Mouse (Mus musculus): ENCODE measurements at regions not wholly inside any gene's neighbourhood (a gene's known extent, or its start where the extent isn't known, plus 50 kb on each side); places are given as distances from the start of the nearest gene placed in this dataset.

DNA sequence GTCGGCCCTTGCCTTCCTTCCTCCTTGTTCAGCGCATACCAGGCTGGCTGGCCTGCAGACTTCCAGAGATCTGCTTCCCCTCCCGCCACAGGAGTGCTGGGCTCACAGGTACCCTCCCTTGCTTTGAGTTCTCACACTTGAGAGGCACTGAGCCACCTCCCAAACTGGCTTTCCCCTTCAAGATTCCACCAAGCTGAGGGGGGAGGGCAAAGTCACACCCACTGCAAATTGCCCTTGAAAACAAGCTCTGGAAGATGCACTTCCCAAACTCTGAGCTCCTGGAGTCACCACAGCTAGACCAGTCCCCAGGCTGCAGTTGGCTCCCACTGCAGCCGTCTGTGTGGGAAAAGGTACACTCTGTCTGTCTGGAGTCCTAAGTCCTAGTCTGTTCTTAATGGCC is 142.1 kb upstream of the Slc22a12 start:
- Histone ChIP-seq H3K9me3 (replicated peaks; ENCODE audit: low read length) (no peaks in the 10 kb centered on the region), H3K4me2 (ENCODE audit: low read length) (no peak overlapping the region), H3K4me1 (replicated peaks; ENCODE audit: insufficient read depth, low read length) (no peaks in the 10 kb centered on the region), H3K27ac (no peak overlapping the region), H3K4me3 (replicated peaks; ENCODE audit: low read depth, low read length) (no peak overlapping the region), H3K9ac (ENCODE audit: low read depth, low read length) (no peak overlapping the region), H3K36me3 (ENCODE audit: insufficient read depth, low read length) (no peaks in the 10 kb centered on the region), H3K27me3 (ENCODE audit: insufficient read depth, low read length) (no peaks in the 10 kb centered on the region)
- DNase-seq (ENCODE audit: low spot score): no peak
- no peak for TF ChIP-seq CTCF (IDR thresholded peaks at IDR 0.05; ENCODE audit: low read depth)
- 31% methylated on average over 4 of the region's 4 CpGs for WGBS
- ATAC-seq (replicated peaks; ENCODE audit: low FRiP score, low read depth): no peak

DNA sequence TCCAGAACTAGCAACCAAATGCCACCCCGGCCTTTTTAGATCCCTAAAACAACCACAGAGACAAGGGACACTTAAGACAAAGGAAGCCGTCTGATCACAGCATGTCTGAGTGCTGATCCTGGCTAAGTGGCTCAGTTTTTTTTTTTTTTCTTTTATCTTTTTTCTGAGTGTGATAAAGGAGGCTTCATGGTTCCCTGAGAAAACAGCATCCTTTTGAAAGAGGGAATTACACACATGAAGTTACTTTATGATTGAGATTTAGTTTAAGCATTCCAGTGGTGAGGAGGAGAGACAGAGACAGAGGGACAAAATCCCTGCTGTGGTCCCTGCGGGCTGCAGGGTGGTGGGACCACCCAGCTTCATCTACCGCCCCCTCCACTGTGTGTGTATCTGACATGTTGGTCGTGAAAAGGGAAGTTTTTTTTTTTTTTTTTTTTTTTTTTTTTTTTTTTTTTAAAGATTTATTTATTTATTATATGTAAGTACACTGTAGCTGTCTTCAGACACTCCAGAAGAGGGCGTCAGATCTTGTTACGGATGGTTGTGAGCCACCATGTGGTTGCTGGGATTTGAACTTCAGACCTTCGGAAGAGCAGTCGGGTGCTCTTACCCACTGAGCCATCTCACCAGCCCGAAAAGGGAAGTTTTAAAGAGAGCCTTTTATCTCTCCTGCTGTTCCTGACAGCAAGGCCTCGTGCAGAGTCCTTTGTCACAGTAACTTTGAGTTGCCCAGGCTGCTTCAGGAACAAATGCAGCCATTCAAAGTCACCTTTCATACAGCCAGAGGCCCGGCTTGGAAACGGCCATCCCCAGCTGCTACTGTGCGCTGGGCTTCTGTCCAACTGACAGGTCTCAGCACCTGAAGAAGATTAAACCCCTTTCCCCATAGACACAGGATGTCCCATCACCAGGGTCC is 136.8 kb upstream of the Slc22a12 start:
- Histone ChIP-seq H3K9me3 (replicated peaks; ENCODE audit: low read length) (no peaks in the 10 kb centered on the region), H3K9ac (ENCODE audit: low read depth, low read length) (no peak overlapping the region), H3K36me3 (ENCODE audit: insufficient read depth, low read length) (no peaks in the 10 kb centered on the region), H3K27ac (no peak overlapping the region), H3K4me3 (replicated peaks; ENCODE audit: low read depth, low read length) (no peak overlapping the region), H3K27me3 (ENCODE audit: insufficient read depth, low read length) (no peaks in the 10 kb centered on the region), H3K4me2 (ENCODE audit: low read length) (no peak overlapping the region), H3K4me1 (replicated peaks; ENCODE audit: insufficient read depth, low read length) (no peaks in the 10 kb centered on the region)
- DNase-seq (ENCODE audit: low spot score): no peak
- ATAC-seq (replicated peaks; ENCODE audit: low FRiP score, low read depth): no peak
- WGBS: 50% methylated on average over 12 of the region's 14 CpGs
- no peak for TF ChIP-seq CTCF (IDR thresholded peaks at IDR 0.05; ENCODE audit: low read depth)

DNA sequence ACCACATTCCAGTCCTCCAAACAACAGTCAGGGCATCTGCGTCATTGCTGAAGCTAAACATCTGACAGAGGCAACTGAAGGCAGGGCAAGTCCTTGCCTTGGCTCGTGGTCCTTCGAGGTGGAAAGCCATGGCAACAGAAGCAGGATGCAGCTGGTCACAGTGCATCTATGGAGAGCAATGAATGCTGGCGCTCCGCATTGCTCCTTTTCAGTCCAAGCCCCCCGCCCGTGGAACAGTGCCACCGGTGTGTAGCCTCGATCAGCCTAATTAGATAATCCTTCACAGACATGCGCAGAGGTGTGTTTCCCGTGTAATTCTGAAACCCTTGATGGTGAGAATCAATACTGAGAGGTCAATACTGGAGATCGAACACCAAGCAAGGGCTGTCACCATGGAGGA is 134.7 kb upstream of the Slc22a12 start:
- H3K27me3 ChIP-seq (ENCODE audit: insufficient read depth, low read length): no peaks in the 10 kb centered on the region
- no peak overlapping the region for H3K4me2 ChIP-seq (ENCODE audit: low read length)
- DNase-seq (ENCODE audit: low spot score) (no peak), ATAC-seq (replicated peaks; ENCODE audit: low FRiP score, low read depth) (no peak)
- no peak overlapping the region for H3K4me3 ChIP-seq (replicated peaks; ENCODE audit: low read depth, low read length)
- TF ChIP-seq CTCF (IDR thresholded peaks at IDR 0.05; ENCODE audit: low read depth): no peak
- no peaks in the 10 kb centered on the region for H3K9me3 ChIP-seq (replicated peaks; ENCODE audit: low read length)
- 83% methylated on average over 12 of the region's 12 CpGs for WGBS
- no peaks in the 10 kb centered on the region for H3K36me3 ChIP-seq (ENCODE audit: insufficient read depth, low read length)
- H3K27ac ChIP-seq: no peak overlapping the region
- H3K4me1 ChIP-seq (replicated peaks; ENCODE audit: insufficient read depth, low read length): no peaks in the 10 kb centered on the region
- H3K9ac ChIP-seq (ENCODE audit: low read depth, low read length): no peak overlapping the region

DNA sequence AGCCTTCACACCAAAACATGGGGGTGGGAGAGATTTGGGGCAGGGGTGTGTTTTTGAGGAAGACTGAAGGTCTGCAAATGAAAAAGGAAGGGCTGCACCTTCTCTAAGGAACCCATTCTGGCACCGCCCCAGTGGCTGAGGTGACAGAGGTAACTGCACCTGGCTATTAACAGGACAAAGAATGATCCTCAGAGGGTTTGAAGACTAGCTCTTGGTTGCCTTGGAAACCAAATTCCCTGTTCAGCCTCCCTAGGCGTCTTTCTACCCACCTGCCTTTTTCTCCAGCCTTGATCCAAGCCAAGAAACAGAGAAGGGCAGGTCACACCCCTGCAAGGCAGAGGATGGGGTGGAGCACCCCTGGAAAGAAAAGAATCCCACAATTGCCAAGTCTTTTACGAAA is 132.8 kb upstream of the Slc22a12 start:
- no peak overlapping the region for H3K4me2 ChIP-seq (ENCODE audit: low read length)
- 50% methylated on average over 3 of the region's 3 CpGs for WGBS
- H3K9me3 ChIP-seq (replicated peaks; ENCODE audit: low read length): no peaks in the 10 kb centered on the region
- ATAC-seq (replicated peaks; ENCODE audit: low FRiP score, low read depth): no peak
- H3K36me3 ChIP-seq (ENCODE audit: insufficient read depth, low read length): no peaks in the 10 kb centered on the region
- no peak for DNase-seq (ENCODE audit: low spot score)
- no peak overlapping the region for H3K4me3 ChIP-seq (replicated peaks; ENCODE audit: low read depth, low read length)
- no peak for TF ChIP-seq CTCF (IDR thresholded peaks at IDR 0.05; ENCODE audit: low read depth)
- H3K4me1 ChIP-seq (replicated peaks; ENCODE audit: insufficient read depth, low read length): no peaks in the 10 kb centered on the region
- no peak overlapping the region for H3K9ac ChIP-seq (ENCODE audit: low read depth, low read length)
- H3K27me3 ChIP-seq (ENCODE audit: insufficient read depth, low read length): no peaks in the 10 kb centered on the region
- H3K27ac ChIP-seq: no peak overlapping the region

DNA sequence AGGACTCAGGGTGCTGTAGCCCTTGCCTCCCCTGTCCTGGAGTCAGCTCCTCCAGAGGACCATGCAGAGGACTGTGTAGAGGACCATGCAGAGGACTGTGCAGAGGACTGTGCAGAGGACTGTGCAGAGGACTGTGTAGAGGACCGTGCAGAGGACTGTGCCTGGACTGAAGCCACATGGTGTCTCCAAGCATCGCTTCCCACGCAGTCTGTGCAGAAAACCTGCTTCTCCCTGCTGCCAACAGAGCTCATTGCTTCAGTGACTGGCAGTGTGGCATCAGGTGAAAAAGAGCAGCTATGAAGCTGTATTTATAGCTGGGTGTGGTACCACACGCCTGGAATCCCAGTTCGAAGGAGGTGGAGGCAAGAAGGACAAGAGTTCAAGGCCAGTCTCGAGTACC is 128.9 kb upstream of the Slc22a12 start:
- no peaks in the 10 kb centered on the region for H3K4me1 ChIP-seq (replicated peaks; ENCODE audit: insufficient read depth, low read length)
- no peaks in the 10 kb centered on the region for H3K9me3 ChIP-seq (replicated peaks; ENCODE audit: low read length)
- no peak overlapping the region for H3K9ac ChIP-seq (ENCODE audit: low read depth, low read length)
- 75% methylated on average over 6 of the region's 6 CpGs for WGBS
- ATAC-seq (replicated peaks; ENCODE audit: low FRiP score, low read depth) (no peak), DNase-seq (ENCODE audit: low spot score) (no peak)
- no peak overlapping the region for H3K4me3 ChIP-seq (replicated peaks; ENCODE audit: low read depth, low read length)
- no peak overlapping the region for H3K27ac ChIP-seq
- H3K27me3 ChIP-seq (ENCODE audit: insufficient read depth, low read length): no peaks in the 10 kb centered on the region
- no peak overlapping the region for H3K4me2 ChIP-seq (ENCODE audit: low read length)
- no peaks in the 10 kb centered on the region for H3K36me3 ChIP-seq (ENCODE audit: insufficient read depth, low read length)
- TF ChIP-seq CTCF (IDR thresholded peaks at IDR 0.05; ENCODE audit: low read depth): no peak

DNA sequence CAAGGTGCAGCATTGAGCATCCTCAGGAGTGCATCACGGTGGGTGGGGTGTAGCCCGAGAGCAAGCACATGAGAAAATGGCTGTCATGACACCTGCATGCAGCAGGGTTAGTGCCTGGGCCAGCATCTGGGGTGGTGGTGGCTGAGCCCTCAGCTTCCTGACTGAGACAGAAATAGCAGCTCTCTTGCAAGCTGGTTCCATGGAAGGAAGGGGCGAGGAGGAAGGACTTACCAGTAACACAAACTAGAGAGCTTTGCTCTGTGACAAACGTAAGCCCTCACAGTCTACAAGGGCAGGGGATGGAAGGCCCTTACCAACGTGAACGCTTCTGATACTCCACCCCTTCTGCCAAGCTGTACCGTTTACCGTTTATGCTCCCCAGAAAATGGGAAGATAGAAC is 127.0 kb upstream of the Slc22a12 start:
- H3K4me1 ChIP-seq (replicated peaks; ENCODE audit: insufficient read depth, low read length): no peaks in the 10 kb centered on the region
- H3K9ac ChIP-seq (ENCODE audit: low read depth, low read length): no peak overlapping the region
- no peaks in the 10 kb centered on the region for H3K36me3 ChIP-seq (ENCODE audit: insufficient read depth, low read length)
- no peaks in the 10 kb centered on the region for H3K27me3 ChIP-seq (ENCODE audit: insufficient read depth, low read length)
- no peak overlapping the region for H3K27ac ChIP-seq
- no peak for TF ChIP-seq CTCF (IDR thresholded peaks at IDR 0.05; ENCODE audit: low read depth)
- no peak overlapping the region for H3K4me2 ChIP-seq (ENCODE audit: low read length)
- no peak overlapping the region for H3K4me3 ChIP-seq (replicated peaks; ENCODE audit: low read depth, low read length)
- DNase-seq (ENCODE audit: low spot score) (no peak), ATAC-seq (replicated peaks; ENCODE audit: low FRiP score, low read depth) (no peak)
- no peaks in the 10 kb centered on the region for H3K9me3 ChIP-seq (replicated peaks; ENCODE audit: low read length)
- 78% methylated on average over 8 of the region's 8 CpGs for WGBS
